Mouse (Mus musculus) right cerebral cortex, postnatal 36 days (tissue): ENCODE data around the gene Fzd9.
"Not testable (repeated sequence)": the region's sequence is repeated elsewhere in the genome, so short reads cannot be mapped to it uniquely, and the experiment has no call there.

ENCODE experiments used
- DNase-seq, 2 experiments: peaks; one replicate each; pipeline ENCODE4 v3.0.0; 2022; ENCODE audit warnings: low spot score in 2 of 2, mixed read lengths in 1 of 2

Fzd9 gene

GRCm38 (mm10) chr5:135248956-135249676, 1.9 kb downstream of the Fzd9 start:
- DNase-seq, result no peak

- DNase-seq, result no peak
Observed at GRCm38 (mm10) chr5:135247337-135247736, 3.7 kb downstream of the Fzd9 start.

GRCm38 (mm10) chr5:135246531-135246930, 4.5 kb downstream of the Fzd9 start:
- no peak for DNase-seq

GRCm38 (mm10) chr5:135243166-135243565, 7.9 kb downstream of the Fzd9 start:
- no peak for DNase-seq

- no peak for DNase-seq
Observed at GRCm38 (mm10) chr5:135242608-135243007, 8.4 kb downstream of the Fzd9 start.

GRCm38 (mm10) chr5:135242136-135242535, 8.9 kb downstream of the Fzd9 start:
- DNase-seq, result no peak

- DNase-seq, result no peak
Observed at GRCm38 (mm10) chr5:135241474-135241873, 9.6 kb downstream of the Fzd9 start.

GRCm38 (mm10) chr5:135238832-135239231, 12.2 kb downstream of the Fzd9 start:
- no peak for DNase-seq

GRCm38 (mm10) chr5:135236571-135236970, 14.5 kb downstream of the Fzd9 start:
- peak in 1 of 2 experiments; percentile 37 for DNase-seq

- no peak for DNase-seq
Observed at GRCm38 (mm10) chr5:135233166-135233920, 17.7 kb downstream of the Fzd9 start.

GRCm38 (mm10) chr5:135230186-135230585, 20.8 kb downstream of the Fzd9 start:
- DNase-seq, result no peak

GRCm38 (mm10) chr5:135225879-135226278, 25.2 kb downstream of the Fzd9 start:
- DNase-seq, result not testable (repeated sequence)

GRCm38 (mm10) chr5:135224169-135224568, 26.9 kb downstream of the Fzd9 start:
- DNase-seq, result no peak

- no peak for DNase-seq
Observed at GRCm38 (mm10) chr5:135222066-135222465, 29.0 kb downstream of the Fzd9 start.

- DNase-seq, result no peak
Observed at GRCm38 (mm10) chr5:135220941-135221340, 30.1 kb downstream of the Fzd9 start.

GRCm38 (mm10) chr5:135216871-135217270, 34.2 kb downstream of the Fzd9 start:
- no peak for DNase-seq

GRCm38 (mm10) chr5:135208197-135208596, 42.8 kb downstream of the Fzd9 start:
- DNase-seq, result no peak

- DNase-seq, result no peak
Observed at GRCm38 (mm10) chr5:135202763-135203162, 48.3 kb downstream of the Fzd9 start.
